ENCODE assay signal across 8 mouse cellular contexts in the genomic region with DNA sequence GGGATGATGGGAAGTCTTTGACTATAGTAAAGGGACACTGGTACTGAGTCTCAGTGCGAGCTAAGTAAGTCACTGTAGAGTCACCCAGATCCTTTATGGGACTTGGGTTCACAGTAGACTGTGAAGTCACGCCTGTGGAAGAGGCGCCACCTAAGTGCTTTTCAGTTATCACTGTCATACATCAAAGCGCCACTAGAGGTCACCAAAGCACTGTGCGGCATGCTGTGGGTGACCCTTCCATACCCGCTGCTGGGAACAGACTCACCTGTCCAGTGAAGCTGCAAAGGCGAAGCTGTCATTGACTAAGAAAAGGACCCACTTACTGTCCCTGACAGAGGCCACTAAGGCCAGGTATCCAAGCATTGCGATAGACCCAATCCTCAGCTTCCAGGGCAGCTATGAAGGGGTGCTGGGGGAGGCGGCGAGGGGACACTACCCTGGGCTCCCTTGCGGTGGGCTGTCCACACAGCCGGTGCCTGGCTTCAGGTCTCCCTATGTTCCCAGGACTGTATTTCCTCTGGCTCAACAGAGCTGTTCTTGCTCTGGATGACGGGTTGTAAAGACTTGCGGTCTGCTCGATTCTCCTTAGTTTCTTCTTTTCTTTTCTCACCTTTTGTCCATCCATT. TPM values are rescaled to one million over a fixed set of nuclear protein-coding genes. Genes with fewer than 3 reads are reported as not detected.
DNase-seq lines count a peak whose midpoint lies in the region; ATAC-seq and TF ChIP-seq lines count a peak whose summit lies in the region.

No protein-coding gene starts in this region.

- peak; percentile 43 for DNase-seq in Muller cell, postnatal 12 days (ENCODE audit: inconsistent ontology term)
- DNase-seq in cerebellum, adult 2 months, result peak; percentile 83 to 90
- peak; percentile 76 for DNase-seq in forelimb bud, embryonic 11.5 days (ENCODE audit: low read depth, low spot score)
- peak; percentile 71 to 86 for DNase-seq in layer of hippocampus, postnatal 25 days (ENCODE audit: extremely low spot score in 1 of 2, low spot score in 1 of 2)
- DNase-seq in lung, postnatal 4 days, result peak; percentile 36 to 79
- peak; percentile 76 for DNase-seq in retina, postnatal 7 days (ENCODE audit: low read depth, low spot score)
- peak; percentile 20 to 49 for DNase-seq in urinary bladder, adult 18-20 months (ENCODE audit: low spot score in 2 of 2)

- no peaks in the 10 kb centered on the region for H3K36me3 ChIP-seq in hindbrain, embryonic 16.5 days (ENCODE audit: control insufficient read depth, insufficient read depth, low read length)

- no peak for TF ChIP-seq POLR2A in cerebellum, adult 2 months (IDR thresholded peaks at IDR 0.05; ENCODE audit: borderline replicate concordance, insufficient read depth, low read length)

- peak; percentile 77 for ATAC-seq in hindbrain, embryonic 16.5 days

- H3K4me1 ChIP-seq in cerebellum, adult 2 months (ENCODE audit: control insufficient read depth, insufficient read depth, low read length), result peaks cover 23% of the 10 kb centered on the region
- peaks cover 5% of the 10 kb centered on the region; the same call in 1 of the 2 replicates for H3K4me1 ChIP-seq in hindbrain, embryonic 16.5 days (ENCODE audit: control insufficient read depth, insufficient read depth, low read depth, low read length)

- peak; percentile 99 for TF ChIP-seq CTCF in cerebellum, adult 2 months (IDR thresholded peaks at IDR 0.05; ENCODE audit: borderline replicate concordance, insufficient read depth, low read depth, low read length)

- H3K4me3 ChIP-seq in cerebellum, adult 2 months (replicated peaks; ENCODE audit: insufficient read depth, low read depth, low read length), result no peak overlapping the region
- H3K4me3 ChIP-seq in hindbrain, embryonic 16.5 days (ENCODE audit: low read length), result no peak overlapping the region

- H3K27ac ChIP-seq in cerebellum, adult 2 months (ENCODE audit: insufficient read depth, low read length), result peak overlapping the region; percentile 6; the same call in 1 of the 2 replicates
- H3K27ac ChIP-seq in hindbrain, embryonic 16.5 days (ENCODE audit: low read depth, low read length), result peak overlapping the region; percentile 7; the same call in 1 of the 2 replicates

- H3K9ac ChIP-seq in hindbrain, embryonic 16.5 days (ENCODE audit: low read depth, low read length), result no peak overlapping the region

- 43% methylated on average over 15 of the region's 15 CpGs for WGBS in cerebellum, adult 2 months
- WGBS in hindbrain, embryonic 16.5 days, result 43% methylated on average over 15 of the region's 15 CpGs

- H3K4me2 ChIP-seq in hindbrain, embryonic 16.5 days (ENCODE audit: low read length), result no peak overlapping the region

- H3K27me3 ChIP-seq in cerebellum, adult 2 months (ENCODE audit: control insufficient read depth, insufficient read depth, low read length), result no peaks in the 10 kb centered on the region
- H3K27me3 ChIP-seq in hindbrain, embryonic 16.5 days (replicated peaks; ENCODE audit: control insufficient read depth, insufficient read depth, low read length), result no peaks in the 10 kb centered on the region

- no peaks in the 10 kb centered on the region for H3K9me3 ChIP-seq in hindbrain, embryonic 16.5 days (ENCODE audit: control insufficient read depth, low read length)

RNA-seq across cellular contexts. Expression of a gene that starts 39.5 kb away (rescaled TPM):
- 3.0 and 3.2 TPM in 2 replicates for polyA plus RNA-seq in cerebellum, adult 2 months (2012; rRNA removed)
- polyA plus RNA-seq in hindbrain, embryonic 16.5 days (2015; fragmentation: Nextera tagmentation; extraction: Ambion mirVana), result 1.1 and 1.3 TPM in 2 replicates
- 1 to 10 TPM; 1.8 to 3.6 TPM for total RNA-seq in layer of hippocampus, postnatal 25 days (2021)

Comparison
In these comparisons a context has a peak if more than half of its experiments do, and no peak if none do; other contexts are left out.
1. DNase-seq: peak in every context shown above with its lines; median percentile 86 in cerebellum, adult 2 months; 78 in layer of hippocampus, postnatal 25 days; 76 in forelimb bud, embryonic 11.5 days; 76 in retina, postnatal 7 days; 58 in lung, postnatal 4 days; 43 in Muller cell, postnatal 12 days; 34 in urinary bladder, adult 18-20 months.